Comparison of ENCODE assay signal across 9 mouse cellular contexts in genomic region chr15:100042048-100042400, GRCm38 (mm10). TPM values are rescaled to one million over a fixed set of nuclear protein-coding genes. Genes with fewer than 3 reads are reported as not detected.
DNase-seq lines count a peak whose midpoint lies in the region; ATAC-seq and TF ChIP-seq lines count a peak whose summit lies in the region.
"Had no signal": no experiment of that assay in that cellular context is flagged by ENCODE, and none has a peak within 500 bp of the region (broad histone marks: within the 10 kb centered on the region; RNA-seq: fewer than 3 reads in every experiment).

No protein-coding gene starts in this region.

- no peaks in the 10 kb centered on the region for H3K9me3 ChIP-seq in forebrain, embryonic 12.5 days
- no peaks in the 10 kb centered on the region for H3K9me3 ChIP-seq in forebrain, embryonic 10.5 days
- H3K9me3 ChIP-seq in lung, postnatal 0 days (ENCODE audit: low read length): no peaks in the 10 kb centered on the region
- H3K9me3 ChIP-seq in intestine, embryonic 14.5 days (ENCODE audit: control insufficient read depth, low read length): no peaks in the 10 kb centered on the region
- H3K9me3 ChIP-seq in neural tube, embryonic 15.5 days (replicated peaks): no peaks in the 10 kb centered on the region

- peaks cover 4% of the 10 kb centered on the region; the same call in 1 of the 2 replicates for H3K27me3 ChIP-seq in forebrain, embryonic 12.5 days
- peaks cover 8% of the 10 kb centered on the region for H3K27me3 ChIP-seq in forebrain, embryonic 10.5 days (ENCODE audit: poor library complexity, severe bottlenecking)
- no peaks in the 10 kb centered on the region for H3K27me3 ChIP-seq in lung, postnatal 0 days (replicated peaks; ENCODE audit: insufficient read depth, low read length)
- no peaks in the 10 kb centered on the region for H3K27me3 ChIP-seq in intestine, embryonic 14.5 days (replicated peaks; ENCODE audit: control insufficient read depth, insufficient read depth, low read length)
- no peaks in the 10 kb centered on the region for H3K27me3 ChIP-seq in neural tube, embryonic 15.5 days (replicated peaks)

- WGBS in forebrain, embryonic 12.5 days: 86% methylated on average over 9 of the region's 9 CpGs
- 87% methylated on average over 9 of the region's 9 CpGs for WGBS in forebrain, embryonic 10.5 days
- 51% methylated on average over 9 of the region's 9 CpGs for WGBS in lung, postnatal 0 days
- WGBS in intestine, embryonic 14.5 days: 65% methylated on average over 9 of the region's 9 CpGs
- 69% methylated on average over 9 of the region's 9 CpGs for WGBS in neural tube, embryonic 15.5 days

- no peak for TF ChIP-seq CTCF in lung, postnatal 0 days (IDR thresholded peaks at IDR 0.05)

- peak overlapping the region; percentile 58 for H3K4me2 ChIP-seq in forebrain, embryonic 12.5 days
- peak overlapping the region; percentile 88 for H3K4me2 ChIP-seq in lung, postnatal 0 days (replicated peaks; ENCODE audit: low read depth, low read length)
- H3K4me2 ChIP-seq in intestine, embryonic 14.5 days (ENCODE audit: low read length): 0 out of 2 replicates have a peak overlapping the region, but pooled peaks have one; percentile 7
- H3K4me2 ChIP-seq in neural tube, embryonic 15.5 days: peak overlapping the region; percentile 61

- TF ChIP-seq EP300 in lung, postnatal 0 days (IDR thresholded peaks at IDR 0.05): no peak

- ATAC-seq in forebrain, embryonic 12.5 days (ENCODE audit: low FRiP score): no peak
- ATAC-seq in lung, postnatal 0 days: no peak
- no peak for ATAC-seq in intestine, embryonic 14.5 days (replicated peaks; ENCODE audit: low FRiP score, low TSS enrichment, low read depth)
- ATAC-seq in neural tube, embryonic 15.5 days (ENCODE audit: low FRiP score): no peak

- H3K4me1 ChIP-seq in forebrain, embryonic 12.5 days: peaks cover 44% of the 10 kb centered on the region
- H3K4me1 ChIP-seq in forebrain, embryonic 10.5 days: peaks cover 41% of the 10 kb centered on the region
- H3K4me1 ChIP-seq in lung, postnatal 0 days (ENCODE audit: insufficient read depth, low read depth, low read length): peaks cover 26% of the 10 kb centered on the region
- H3K4me1 ChIP-seq in intestine, embryonic 14.5 days (replicated peaks; ENCODE audit: control insufficient read depth, insufficient read depth, low read length): peaks cover 32% of the 10 kb centered on the region
- peaks cover 48% of the 10 kb centered on the region for H3K4me1 ChIP-seq in neural tube, embryonic 15.5 days

- H3K27ac ChIP-seq in forebrain, embryonic 12.5 days: no peak overlapping the region
- no peak overlapping the region; the same call in 1 of the 2 replicates for H3K27ac ChIP-seq in forebrain, embryonic 10.5 days
- peak overlapping the region; percentile 59; the same call in 1 of the 2 replicates for H3K27ac ChIP-seq in lung, postnatal 0 days (ENCODE audit: low read length)
- no peak overlapping the region for H3K27ac ChIP-seq in intestine, embryonic 14.5 days (ENCODE audit: low read depth)
- peak overlapping the region; percentile 54; the same call in 1 of the 2 replicates for H3K27ac ChIP-seq in neural tube, embryonic 15.5 days (replicated peaks)

- H3K36me3 ChIP-seq in forebrain, embryonic 12.5 days (replicated peaks): peaks cover 5% of the 10 kb centered on the region
- H3K36me3 ChIP-seq in forebrain, embryonic 10.5 days (replicated peaks): peaks cover 14% of the 10 kb centered on the region
- H3K36me3 ChIP-seq in lung, postnatal 0 days (ENCODE audit: insufficient read depth, low read length): no peaks in the 10 kb centered on the region
- peaks cover 4% of the 10 kb centered on the region; the same call in 1 of the 2 replicates for H3K36me3 ChIP-seq in intestine, embryonic 14.5 days (ENCODE audit: control insufficient read depth, insufficient read depth, low read length)
- 0 out of 2 replicates have a peak, but pooled peaks cover 2% of the 10 kb centered on the region for H3K36me3 ChIP-seq in neural tube, embryonic 15.5 days

- H3K4me3 ChIP-seq in forebrain, embryonic 12.5 days (replicated peaks): no peak overlapping the region
- no peak overlapping the region for H3K4me3 ChIP-seq in forebrain, embryonic 10.5 days
- no peak overlapping the region for H3K4me3 ChIP-seq in lung, postnatal 0 days (ENCODE audit: low read depth, low read length)
- no peak overlapping the region for H3K4me3 ChIP-seq in intestine, embryonic 14.5 days (ENCODE audit: low read depth, low read length)
- peak overlapping the region; percentile 99; the same call in 1 of the 2 replicates for H3K4me3 ChIP-seq in neural tube, embryonic 15.5 days (replicated peaks)
- H3K4me3 ChIP-seq: erythroblast, embryonic 14.5 days had no signal

- intact Hi-C loops in left cerebral cortex, postnatal 14 days (cut with DNase I): no loop called here

- no peak for DNase-seq in forebrain, embryonic 10.5 days (ENCODE audit: extremely low spot score, low spot score)
- no peak for DNase-seq in lung, postnatal 0 days (ENCODE audit: low spot score)
- no peak for DNase-seq in lung, postnatal 25 days (ENCODE audit: low spot score)
- no peak for DNase-seq in intestine, embryonic 14.5 days (ENCODE audit: low spot score)
- DNase-seq in left cerebral cortex, postnatal 14 days (ENCODE audit: low spot score in 2 of 2): no peak
- no peak for DNase-seq in adrenal gland, postnatal 14 days

- H3K9ac ChIP-seq in forebrain, embryonic 12.5 days: no peak overlapping the region
- no peak overlapping the region for H3K9ac ChIP-seq in lung, postnatal 0 days (replicated peaks; ENCODE audit: low read depth)
- H3K9ac ChIP-seq in intestine, embryonic 14.5 days (ENCODE audit: low read length): no peak overlapping the region
- no peak overlapping the region for H3K9ac ChIP-seq in neural tube, embryonic 15.5 days (replicated peaks)

RNA-seq across cellular contexts. Expression of gene Dip2b, which starts 3.6 kb away (rescaled TPM):
- 25.8 and 27.3 TPM in 2 replicates for polyA plus RNA-seq in forebrain, embryonic 12.5 days (2016; fragmentation: Nextera tagmentation; extraction: Ambion mirVana)
- polyA plus RNA-seq in forebrain, embryonic 10.5 days (2016; fragmentation: Nextera tagmentation; extraction: Ambion mirVana): 15.2 and 17.4 TPM in 2 replicates
- 6.6 and 9.0 TPM in 2 replicates for polyA plus RNA-seq in lung, postnatal 0 days (2015; fragmentation: Nextera tagmentation; extraction: Ambion mirVana)
- 15.2 and 15.5 TPM in 2 replicates for polyA plus RNA-seq in intestine, embryonic 14.5 days (2014; fragmentation: Nextera tagmentation; extraction: Ambion mirVana)
- polyA plus RNA-seq in neural tube, embryonic 15.5 days (2015; fragmentation: Nextera tagmentation; extraction: Ambion mirVana): 13.8 and 14.0 TPM in 2 replicates
- 10 to 100 TPM; 62.4 to 66.4 TPM for total RNA-seq in left cerebral cortex, postnatal 14 days (2021)
- 18.5 and 22.3 TPM in 2 replicates for total RNA-seq in adrenal gland, postnatal 14 days (2021)

Comparison
In these comparisons a context has a peak if more than half of its experiments do, and no peak if none do; other contexts are left out.
1. H3K27ac ChIP-seq: peak in lung, postnatal 0 days (single experiment) and neural tube, embryonic 15.5 days (single experiment); none in forebrain, embryonic 12.5 days (single experiment), forebrain, embryonic 10.5 days (single experiment) and intestine, embryonic 14.5 days (single experiment).
2. H3K4me2 ChIP-seq: peak in every context shown above with its lines; median percentile 88 in lung, postnatal 0 days; 61 in neural tube, embryonic 15.5 days; 58 in forebrain, embryonic 12.5 days; 7 in intestine, embryonic 14.5 days.